Mouse (Mus musculus): Measurements from ENCODE around the gene H2-K1. TPM values are rescaled to one million over a fixed set of nuclear protein-coding genes. Genes with fewer than 3 reads are reported as not detected.
"Not testable (repeated sequence)": the region's sequence is repeated elsewhere in the genome, so short reads cannot be mapped to it uniquely, and the experiment has no call there.

H2-K1 gene
- polyA plus RNA-seq, 1 experiment from 2014 or later, result 2,994 TPM

GRCm38 (mm10) chr17:33962876-33963275 is 37.3 kb downstream of the H2-K1 start:
- peaks cover 3% of the 10 kb centered on the region; the same call in 1 of the 2 replicates for H3K79me2 ChIP-seq (ENCODE audit: inconsistent target)
- peaks cover 65% of the 10 kb centered on the region for H3K36me3 ChIP-seq (ENCODE audit: inconsistent target)
- 93% methylated on average over 7 of the region's 7 CpGs for WGBS (ENCODE audit: missing documents)
- H3K27ac ChIP-seq, result no peak overlapping the region
- H3K4me3 ChIP-seq (ENCODE audit: inconsistent target), result no peak overlapping the region

- Histone ChIP-seq H3K27ac (no peak overlapping the region), H3K79me2 (ENCODE audit: inconsistent target) (peaks cover 24% of the 10 kb centered on the region), H3K4me3 (ENCODE audit: inconsistent target) (no peak overlapping the region), H3K36me3 (ENCODE audit: inconsistent target) (peaks cover 53% of the 10 kb centered on the region)
- WGBS (ENCODE audit: missing documents), result 96% methylated on average over 15 of the region's 15 CpGs
Observed at GRCm38 (mm10) chr17:33959948-33960347, 40.2 kb downstream of the H2-K1 start.

GRCm38 (mm10) chr17:33959135-33959534 is 41.0 kb downstream of the H2-K1 start:
- 90% methylated on average over 13 of the region's 13 CpGs for whole genome bisulfite sequencing (ENCODE audit: missing documents)
- Histone ChIP-seq H3K27ac (no peak overlapping the region), H3K36me3 (ENCODE audit: inconsistent target) (peaks cover 52% of the 10 kb centered on the region), H3K4me3 (ENCODE audit: inconsistent target) (no peak overlapping the region), H3K79me2 (ENCODE audit: inconsistent target) (peaks cover 32% of the 10 kb centered on the region)

- H3K27ac ChIP-seq, result no peak overlapping the region
- peaks cover 39% of the 10 kb centered on the region for H3K79me2 ChIP-seq (ENCODE audit: inconsistent target)
- 92% methylated on average over 11 of the region's 11 CpGs for WGBS (ENCODE audit: missing documents)
- no peak overlapping the region for H3K4me3 ChIP-seq (ENCODE audit: inconsistent target)
- H3K36me3 ChIP-seq (ENCODE audit: inconsistent target), result peaks cover 50% of the 10 kb centered on the region
Observed at GRCm38 (mm10) chr17:33958451-33958850, 41.7 kb downstream of the H2-K1 start.

DNA sequence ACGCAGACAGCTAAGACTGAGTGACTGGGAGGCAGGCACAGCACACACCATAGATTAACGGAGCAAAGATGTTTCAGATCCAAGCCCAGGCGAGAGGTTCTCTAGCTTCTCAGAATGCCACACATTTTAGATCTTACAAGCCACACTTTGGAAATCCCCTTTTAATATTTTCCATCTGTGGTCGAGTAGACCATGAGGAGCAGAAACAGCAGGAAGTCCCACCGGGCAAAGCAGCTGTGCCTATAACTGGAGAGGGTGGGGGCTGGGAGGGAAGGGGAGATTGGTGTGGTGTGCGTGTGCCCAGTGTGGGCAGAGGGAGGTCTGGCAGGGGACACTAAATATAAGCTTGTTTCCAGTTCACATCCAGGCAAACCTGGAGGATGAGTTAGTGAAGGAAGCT is 42.7 kb downstream of the H2-K1 start:
- H3K4me3 ChIP-seq (ENCODE audit: inconsistent target), result no peak overlapping the region
- H3K36me3 ChIP-seq (ENCODE audit: inconsistent target), result peaks cover 50% of the 10 kb centered on the region
- peaks cover 46% of the 10 kb centered on the region for H3K79me2 ChIP-seq (ENCODE audit: inconsistent target)
- 83% methylated on average over 6 of the region's 6 CpGs for WGBS (ENCODE audit: missing documents)
- H3K27ac ChIP-seq, result no peak overlapping the region

- Histone ChIP-seq H3K79me2 (ENCODE audit: inconsistent target) (peaks cover 46% of the 10 kb centered on the region), H3K36me3 (ENCODE audit: inconsistent target) (peaks cover 40% of the 10 kb centered on the region), H3K4me3 (ENCODE audit: inconsistent target) (peak overlapping the region; percentile 92), H3K27ac (peak overlapping the region; percentile 93)
- 12% methylated on average over 10 of the region's 10 CpGs for WGBS (ENCODE audit: missing documents)
Observed at GRCm38 (mm10) chr17:33956336-33956735, 43.8 kb downstream of the H2-K1 start.

DNA sequence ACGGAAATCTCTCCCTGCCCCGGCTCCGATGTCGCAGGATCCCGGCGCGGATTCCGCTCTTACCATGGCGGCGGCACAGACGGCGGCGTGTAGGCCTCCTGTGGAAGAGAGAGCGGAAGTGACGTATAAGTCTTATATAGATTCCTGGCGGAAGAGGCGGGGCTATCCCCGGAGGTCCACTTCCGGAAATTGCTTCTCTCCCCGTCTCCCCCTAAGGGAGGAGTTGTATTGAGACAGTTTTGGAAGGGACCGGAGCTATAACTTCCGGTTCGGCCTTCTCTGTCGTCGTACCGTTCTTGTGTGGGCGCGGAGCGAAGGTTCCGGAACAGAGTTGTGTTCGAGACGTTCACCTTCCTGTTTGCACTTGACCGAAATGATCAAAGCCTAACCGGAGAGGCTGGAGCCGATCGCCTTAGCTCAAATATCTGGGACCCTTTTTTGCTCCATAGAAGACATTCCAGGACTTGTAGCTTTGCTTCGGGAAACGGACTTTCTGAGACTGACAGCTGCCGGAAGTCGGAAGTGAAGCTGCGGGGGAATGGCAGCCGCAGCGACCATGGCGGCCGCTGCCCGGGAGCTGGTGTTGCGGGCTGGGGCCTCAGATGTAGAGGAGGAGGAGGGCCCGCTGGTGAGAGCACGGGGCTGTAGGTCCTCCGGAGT is 44.5 kb downstream of the H2-K1 start, which contains the start of the genes Vps52 and Rps18:
Gene Vps52 (plus strand): TSS at position 258 of the 660 bp plus-strand sequence.
Gene Rps18 (minus strand): TSS at position 447 of the 660 bp plus-strand sequence.
- Histone ChIP-seq H3K36me3 (ENCODE audit: inconsistent target) (peaks cover 33% of the 10 kb centered on the region), H3K27ac (peak within 1 kb of the TSS; percentile 93)

DNA sequence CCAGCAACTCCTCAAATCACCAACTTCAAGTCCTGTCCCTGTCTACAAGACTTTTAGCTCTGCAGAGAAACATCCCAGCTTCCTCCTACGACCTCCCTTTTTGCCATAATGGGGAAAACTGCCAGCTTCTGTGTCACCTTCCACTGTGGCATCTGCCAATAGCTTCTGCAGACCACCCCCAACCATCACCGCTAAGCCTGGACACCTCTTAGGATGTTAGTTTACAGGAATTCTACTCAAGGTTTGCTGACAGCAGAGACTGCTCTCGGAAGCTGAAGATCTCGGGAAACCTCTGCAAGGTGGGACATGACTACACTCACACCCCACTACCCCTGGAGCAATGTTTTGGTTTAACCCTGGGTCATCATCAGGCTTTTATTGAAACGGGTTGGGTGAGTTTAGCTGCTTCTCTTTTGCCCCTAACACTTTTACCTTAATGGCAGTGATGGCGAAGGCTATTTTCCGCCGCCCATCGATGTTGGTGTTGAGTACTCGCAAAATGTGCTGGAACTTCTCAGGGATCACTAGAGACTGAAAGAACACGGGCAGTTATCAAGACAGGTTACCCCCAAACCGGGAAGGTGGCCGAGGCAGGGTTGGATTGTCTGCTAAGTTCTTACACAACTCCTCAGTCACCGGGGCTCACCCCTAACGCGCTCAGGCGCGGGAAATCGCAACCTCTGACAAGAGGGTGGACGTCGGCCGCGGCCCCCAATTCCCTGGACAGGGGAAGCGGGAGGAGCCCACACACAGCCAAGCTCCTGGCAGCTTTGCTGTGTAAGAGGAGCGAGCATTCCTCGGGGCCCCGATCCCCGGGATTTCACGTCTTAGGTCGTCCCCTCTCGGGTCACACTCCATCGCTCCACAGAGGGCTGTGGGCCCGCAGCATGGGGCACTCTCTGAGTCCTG is 45.2 kb downstream of the H2-K1 start:
- WGBS (ENCODE audit: missing documents), result 1% methylated on average over 33 of the region's 33 CpGs
- peaks cover 25% of the 10 kb centered on the region; the same call in 1 of the 2 replicates for H3K36me3 ChIP-seq (ENCODE audit: inconsistent target)

More for the DNA sequence above, 44.5 kb downstream of the H2-K1 start, which contains the start of the genes Vps52 and Rps18:
- under 1% methylated on average over 50 of the region's 50 CpGs for WGBS (ENCODE audit: missing documents)
- Histone ChIP-seq H3K4me3 (ENCODE audit: inconsistent target) (peak within 1 kb of the TSS; percentile 92), H3K79me2 (ENCODE audit: inconsistent target) (peaks cover 51% of the 10 kb centered on the region)

GRCm38 (mm10) chr17:33953961-33954565 is 46.1 kb downstream of the H2-K1 start:
- Histone ChIP-seq H3K4me3 (ENCODE audit: inconsistent target) (peak overlapping the region; percentile 92), H3K27ac (peak overlapping the region; percentile 93), H3K36me3 (ENCODE audit: inconsistent target) (peaks cover 20% of the 10 kb centered on the region; the same call in 1 of the 2 replicates), H3K79me2 (ENCODE audit: inconsistent target) (peaks cover 67% of the 10 kb centered on the region)
- 39% methylated on average over 5 of the region's 5 CpGs for WGBS (ENCODE audit: missing documents)

More for the DNA sequence above, 45.2 kb downstream of the H2-K1 start:
- Histone ChIP-seq H3K79me2 (ENCODE audit: inconsistent target) (peaks cover 59% of the 10 kb centered on the region), H3K27ac (peak overlapping the region; percentile 93), H3K4me3 (ENCODE audit: inconsistent target) (peak overlapping the region; percentile 92)

- Histone ChIP-seq H3K79me2 (ENCODE audit: inconsistent target) (peaks cover 75% of the 10 kb centered on the region), H3K27ac (no peak overlapping the region), H3K36me3 (ENCODE audit: inconsistent target) (peaks cover 17% of the 10 kb centered on the region; the same call in 1 of the 2 replicates), H3K4me3 (ENCODE audit: inconsistent target) (no peak overlapping the region)
- WGBS (ENCODE audit: missing documents), result 78% methylated on average over 3 of the region's 3 CpGs
Observed at GRCm38 (mm10) chr17:33953310-33953709, 46.8 kb downstream of the H2-K1 start.

DNA sequence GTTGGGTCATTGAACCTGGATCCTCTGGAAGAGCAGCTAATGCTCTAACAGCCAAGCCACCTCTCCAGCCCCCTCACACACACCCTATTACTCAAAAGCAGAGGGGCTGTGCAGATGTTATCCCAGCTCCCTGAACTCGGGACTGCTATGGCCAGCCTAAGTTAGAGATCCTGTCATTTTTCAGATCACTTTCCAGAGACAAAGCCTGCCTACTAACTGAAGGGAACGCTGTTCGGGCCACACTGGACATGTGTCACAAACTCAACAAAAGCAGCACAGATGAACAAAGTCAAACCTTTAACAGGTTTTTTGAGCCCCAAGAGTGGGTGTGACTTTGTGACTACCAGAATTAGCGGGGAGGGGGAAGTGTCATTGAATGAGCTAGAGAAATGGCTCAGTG is 47.3 kb downstream of the H2-K1 start:
- Histone ChIP-seq H3K4me3 (ENCODE audit: inconsistent target) (no peak overlapping the region), H3K79me2 (ENCODE audit: inconsistent target) (peaks cover 73% of the 10 kb centered on the region), H3K27ac (no peak overlapping the region), H3K36me3 (ENCODE audit: inconsistent target) (peaks cover 17% of the 10 kb centered on the region; the same call in 1 of the 2 replicates)
- 84% methylated on average over 4 of the region's 4 CpGs for WGBS (ENCODE audit: missing documents)

DNA sequence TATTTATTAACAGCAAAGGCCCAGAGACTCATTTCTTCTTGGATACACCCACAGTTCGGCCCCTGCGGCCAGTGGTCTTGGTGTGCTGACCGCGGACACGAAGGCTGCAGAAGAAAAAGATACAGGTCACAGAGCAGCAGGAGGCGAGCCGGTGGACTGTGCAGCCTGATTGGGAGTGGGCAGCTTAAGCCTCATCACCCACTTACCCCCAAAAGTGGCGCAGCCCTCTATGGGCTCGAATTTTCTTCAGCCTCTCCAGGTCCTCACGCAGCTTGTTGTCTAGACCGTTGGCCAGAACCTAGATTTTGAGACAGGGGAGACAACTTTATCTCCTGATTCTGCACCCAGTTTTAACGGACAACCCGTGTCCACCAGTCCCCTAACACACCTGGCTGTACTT is 48.1 kb downstream of the H2-K1 start:
- Histone ChIP-seq H3K36me3 (ENCODE audit: inconsistent target) (peaks cover 17% of the 10 kb centered on the region; the same call in 1 of the 2 replicates), H3K79me2 (ENCODE audit: inconsistent target) (peaks cover 66% of the 10 kb centered on the region)
- not testable (repeated sequence) for H3K4me3 ChIP-seq (ENCODE audit: inconsistent target); H3K27ac ChIP-seq
- 91% methylated on average over 13 of the region's 13 CpGs for WGBS (ENCODE audit: missing documents)

DNA sequence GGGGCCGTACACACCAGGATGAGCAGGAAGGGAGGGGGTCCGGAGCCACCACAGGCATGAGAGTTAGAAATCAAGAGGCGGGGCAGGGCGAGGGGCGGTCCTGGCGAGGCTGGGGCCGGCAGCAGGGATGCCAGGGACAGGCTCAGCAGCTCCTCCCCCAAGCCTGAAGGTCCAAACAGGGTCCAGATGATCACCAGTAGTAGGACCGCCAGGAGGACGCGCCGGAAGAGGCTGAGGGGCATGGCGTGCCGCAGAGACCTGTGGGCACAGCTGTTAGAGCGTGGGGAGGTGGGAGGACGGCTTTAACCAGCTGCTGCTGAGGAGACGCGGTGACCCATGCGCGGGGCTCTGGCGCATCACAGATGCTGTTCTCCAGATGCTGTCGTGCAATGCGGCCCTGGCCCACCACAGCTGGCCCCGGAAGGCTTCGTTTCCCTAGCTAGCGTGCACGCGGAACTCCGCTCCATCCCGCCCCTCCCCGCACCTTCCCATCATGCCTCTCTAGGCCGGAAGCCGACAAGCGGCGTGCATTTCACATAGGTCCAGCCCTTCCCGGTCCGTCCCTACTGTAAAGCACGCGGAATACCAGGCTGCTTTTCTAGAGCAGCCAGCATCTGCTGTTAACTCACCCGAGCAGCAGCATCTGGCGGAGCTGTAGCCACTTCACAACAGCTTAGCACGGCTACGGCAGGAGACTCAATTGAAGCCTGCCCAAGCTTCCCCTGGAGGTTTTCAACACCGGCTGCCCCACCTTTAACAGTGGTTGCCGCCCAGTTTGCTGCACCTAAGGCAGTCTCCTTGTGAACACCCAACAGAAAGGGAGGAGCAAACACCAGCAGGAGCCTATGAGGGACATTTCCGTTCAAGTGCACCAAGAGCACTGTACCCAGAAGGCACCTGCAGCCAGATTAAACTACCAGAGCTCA is 48.9 kb downstream of the H2-K1 start, which contains the start of gene B3galt4:
Gene B3galt4 (minus strand): TSS at position 468 of the 926 bp plus-strand sequence.
- peaks cover 17% of the 10 kb centered on the region; the same call in 1 of the 2 replicates for H3K36me3 ChIP-seq (ENCODE audit: inconsistent target)

More for the DNA sequence above, 48.9 kb downstream of the H2-K1 start, which contains the start of gene B3galt4:
- 3% methylated on average over 43 of the region's 45 CpGs for WGBS (ENCODE audit: missing documents)
- Histone ChIP-seq H3K4me3 (ENCODE audit: inconsistent target) (peak within 1 kb of the TSS; percentile 41), H3K27ac (peak within 1 kb of the TSS; percentile 54), H3K79me2 (ENCODE audit: inconsistent target) (peaks cover 58% of the 10 kb centered on the region)

Data from macrophage (primary cell).